Mouse (Mus musculus) neural tube, embryonic 11.5 days (tissue): ENCODE data around the gene Cdhr2. TPM values are rescaled to one million over a fixed set of nuclear protein-coding genes. Genes with fewer than 3 reads are reported as not detected.

Experiments
- ATAC-seq: fragments of 200-750 bp; cut with Nextera tagmentation; 2 replicates; pipeline ENCODE4 v1.8.0; 2017; ENCODE audit warnings: moderate number of reproducible peaks, mild to moderate bottlenecking, moderate TSS enrichment, moderate library complexity; ENCODE audit not compliant: insufficient read depth, low FRiP score, low TSS enrichment
- DNase-seq: peaks from one replicate; pipeline ENCODE4 v3.0.0-alpha.2; 2015; ENCODE audit warnings: low spot score
- H3K27ac ChIP-seq: fragments of 300-500 bp; sonication (generic); 2 replicates; pipeline ENCODE4 v1.5.1; 2014; ENCODE audit warnings: low read depth, mild to moderate bottlenecking, low read length
- H3K27me3 ChIP-seq: fragments of 300-500 bp; sonication (generic); 2 replicates; pipeline ENCODE4 v1.6.1; 2014; ENCODE audit warnings: mild to moderate bottlenecking, low read length, mixed read lengths; ENCODE audit not compliant: control insufficient read depth, insufficient read depth
- H3K36me3 ChIP-seq: fragments of 300-500 bp; sonication (generic); 2 replicates; pipeline ENCODE4 v1.6.1; 2014; ENCODE audit warnings: mild to moderate bottlenecking, low read length, moderate library complexity, mixed read lengths; ENCODE audit not compliant: control insufficient read depth, insufficient read depth
- H3K4me1 ChIP-seq: fragments of 300-500 bp; sonication (generic); 2 replicates; pipeline ENCODE4 v1.6.1; 2014; ENCODE audit warnings: low read length, mixed read lengths; ENCODE audit not compliant: control insufficient read depth, insufficient read depth
- H3K4me2 ChIP-seq: fragments of 300-500 bp; sonication (generic); 2 replicates; pipeline ENCODE4 v1.6.1; 2014; ENCODE audit warnings: low read depth, mild to moderate bottlenecking, moderate library complexity
- H3K4me3 ChIP-seq: fragments of 300-500 bp; sonication (generic); 2 replicates; pipeline ENCODE4 v1.5.1; 2014; ENCODE audit warnings: low read depth, low read length
- H3K9ac ChIP-seq: fragments of 300-500 bp; sonication (generic); 2 replicates; pipeline ENCODE4 v1.6.1; 2014; ENCODE audit warnings: mild to moderate bottlenecking, low read length
- H3K9me3 ChIP-seq: fragments of 300-500 bp; sonication (generic); 2 replicates; pipeline ENCODE4 v1.6.1; 2016; ENCODE audit warnings: low read length; ENCODE audit not compliant: control insufficient read depth
- WGBS: fragments of 180-500 bp; shearing (Covaris S2); extraction: QIAGEN DNeasy Blood & Tissue Kit; methylation state at CpG from one replicate; pipeline ENCODE4 v1.1.7; 2014; 5-methylcytosine and 5-hydroxymethylcytosine counted together
- polyA plus RNA-seq: library from polyadenylated mRNA; unstranded; fragments of >200 nt; fragmentation: Nextera tagmentation; extraction: Ambion mirVana; gene quantifications from 2 replicates; pipeline ENCODE4 v1.2.1, GENCODE M21; 2014

The Cdhr2 gene
- polyA plus RNA-seq: 0.07 and 0.15 TPM in 2 replicates

- Histone ChIP-seq H3K27me3 (no peaks in the 10 kb centered on the region), H3K27ac (no peak within 1 kb of the TSS), H3K36me3 (no peaks in the 10 kb centered on the region), H3K4me2 (no peak within 1 kb of the TSS), H3K4me3 (no peak within 1 kb of the TSS), H3K4me1 (no peaks in the 10 kb centered on the region), H3K9me3 (no peaks in the 10 kb centered on the region), H3K9ac (no peak within 1 kb of the TSS)
- 68% methylated on average over 5 of the region's 5 CpGs for WGBS
- DNase-seq: no peak
- ATAC-seq: no peak
Observed at GRCm38 (mm10) chr13:54701243-54701642, at the start of gene Cdhr2. TSS of gene Cdhr2 (plus strand) at chr13:54701461.

GRCm38 (mm10) chr13:54660877-54661276 lies 40.4 kb upstream of the Cdhr2 start:
- 57% methylated on average over 5 of the region's 5 CpGs for WGBS
- ATAC-seq (no peak), DNase-seq (no peak)
- H3K4me2 ChIP-seq: no peak overlapping the region
- no peak overlapping the region for H3K9ac ChIP-seq
- no peaks in the 10 kb centered on the region for H3K27me3 ChIP-seq
- no peaks in the 10 kb centered on the region for H3K9me3 ChIP-seq
- no peak overlapping the region for H3K4me3 ChIP-seq
- no peaks in the 10 kb centered on the region for H3K4me1 ChIP-seq
- no peak overlapping the region for H3K27ac ChIP-seq
- H3K36me3 ChIP-seq: peaks cover 20% of the 10 kb centered on the region

GRCm38 (mm10) chr13:54661358-54661757 lies 39.9 kb upstream of the Cdhr2 start:
- H3K4me3 ChIP-seq: no peak overlapping the region
- no peak overlapping the region for H3K9ac ChIP-seq
- WGBS: 89% methylated on average over 12 of the region's 12 CpGs
- ATAC-seq (no peak), DNase-seq (no peak)
- H3K36me3 ChIP-seq: peaks cover 16% of the 10 kb centered on the region
- no peak overlapping the region for H3K27ac ChIP-seq
- H3K9me3 ChIP-seq: no peaks in the 10 kb centered on the region
- H3K27me3 ChIP-seq: no peaks in the 10 kb centered on the region
- H3K4me2 ChIP-seq: no peak overlapping the region
- no peaks in the 10 kb centered on the region for H3K4me1 ChIP-seq

- H3K9ac ChIP-seq: no peak overlapping the region
- DNase-seq: no peak
- H3K4me2 ChIP-seq: no peak overlapping the region
- H3K4me1 ChIP-seq: no peaks in the 10 kb centered on the region
- no peaks in the 10 kb centered on the region for H3K27me3 ChIP-seq
- ATAC-seq: no peak
- H3K9me3 ChIP-seq: no peaks in the 10 kb centered on the region
- H3K27ac ChIP-seq: no peak overlapping the region
- H3K36me3 ChIP-seq: peaks cover 12% of the 10 kb centered on the region
- no peak overlapping the region for H3K4me3 ChIP-seq
- WGBS: 84% methylated on average over 4 of the region's 4 CpGs
Observed at GRCm38 (mm10) chr13:54663999-54664398, 37.3 kb upstream of the Cdhr2 start.

- H3K36me3 ChIP-seq: peaks cover 12% of the 10 kb centered on the region
- DNase-seq (no peak), ATAC-seq (no peak)
- H3K27ac ChIP-seq: no peak overlapping the region
- no peaks in the 10 kb centered on the region for H3K9me3 ChIP-seq
- no peak overlapping the region for H3K4me3 ChIP-seq
- H3K9ac ChIP-seq: no peak overlapping the region
- no peaks in the 10 kb centered on the region for H3K27me3 ChIP-seq
- H3K4me2 ChIP-seq: no peak overlapping the region
- 92% methylated on average over 1 of the region's 1 CpGs for WGBS
- H3K4me1 ChIP-seq: no peaks in the 10 kb centered on the region
Observed at GRCm38 (mm10) chr13:54664509-54664908, 36.8 kb upstream of the Cdhr2 start.

GRCm38 (mm10) chr13:54665062-54665461 lies 36.2 kb upstream of the Cdhr2 start:
- Histone ChIP-seq H3K4me2 (no peak overlapping the region), H3K9me3 (no peaks in the 10 kb centered on the region), H3K27ac (no peak overlapping the region), H3K27me3 (no peaks in the 10 kb centered on the region), H3K4me1 (no peaks in the 10 kb centered on the region), H3K4me3 (no peak overlapping the region), H3K36me3 (peaks cover 12% of the 10 kb centered on the region), H3K9ac (no peak overlapping the region)
- no peak for DNase-seq
- 93% methylated on average over 7 of the region's 7 CpGs for WGBS
- ATAC-seq: no peak

GRCm38 (mm10) chr13:54670491-54670890 lies 30.8 kb upstream of the Cdhr2 start:
- ATAC-seq: no peak

GRCm38 (mm10) chr13:54675895-54676590 lies 25.2 kb upstream of the Cdhr2 start:
- no peak for DNase-seq
- H3K36me3 ChIP-seq: peaks cover 7% of the 10 kb centered on the region
- H3K4me2 ChIP-seq: no peak overlapping the region
- H3K9me3 ChIP-seq: no peaks in the 10 kb centered on the region
- no peak overlapping the region for H3K4me3 ChIP-seq
- no peaks in the 10 kb centered on the region for H3K4me1 ChIP-seq
- H3K27me3 ChIP-seq: no peaks in the 10 kb centered on the region
- H3K9ac ChIP-seq: no peak overlapping the region
- WGBS: 62% methylated on average over 11 of the region's 11 CpGs
- 0 out of 2 replicates have a peak overlapping the region, but pooled peaks have one; percentile 20 for H3K27ac ChIP-seq
- no peak for ATAC-seq

More at GRCm38 (mm10) chr13:54670491-54670890, 30.8 kb upstream of the Cdhr2 start:
- no peaks in the 10 kb centered on the region for H3K27me3 ChIP-seq
- H3K4me3 ChIP-seq: no peak overlapping the region
- no peaks in the 10 kb centered on the region for H3K9me3 ChIP-seq
- H3K4me1 ChIP-seq: no peaks in the 10 kb centered on the region
- H3K9ac ChIP-seq: no peak overlapping the region
- H3K27ac ChIP-seq: no peak overlapping the region
- no peak overlapping the region for H3K4me2 ChIP-seq
- no peaks in the 10 kb centered on the region for H3K36me3 ChIP-seq
- 69% methylated on average over 2 of the region's 2 CpGs for WGBS
- no peak for DNase-seq

- no peaks in the 10 kb centered on the region for H3K9me3 ChIP-seq
- peaks cover 27% of the 10 kb centered on the region for H3K36me3 ChIP-seq
- no peak overlapping the region for H3K27ac ChIP-seq
- no peak overlapping the region for H3K4me2 ChIP-seq
- WGBS: 81% methylated on average over 4 of the region's 4 CpGs
- H3K9ac ChIP-seq: no peak overlapping the region
- ATAC-seq (no peak), DNase-seq (no peak)
- H3K4me3 ChIP-seq: no peak overlapping the region
- H3K4me1 ChIP-seq: no peaks in the 10 kb centered on the region
- no peaks in the 10 kb centered on the region for H3K27me3 ChIP-seq
Observed at GRCm38 (mm10) chr13:54678263-54678662, 23.0 kb upstream of the Cdhr2 start.
